Mouse (Mus musculus) olfactory bulb, adult 2 months (tissue): ENCODE results near the gene Adcy6.

Experiments used
- CTCF ChIP-seq: fragments of 200-500 bp; IDR thresholded peaks from 2 replicates; pipeline ENCODE4 v1.5.1; 2012; ENCODE audit warnings: low read depth, mild to moderate bottlenecking, low read length, moderate library complexity; ENCODE audit not compliant: insufficient read depth
- POLR2A ChIP-seq: fragments of 200-500 bp; IDR thresholded peaks from 2 replicates; pipeline ENCODE4 v1.6.1; 2012; ENCODE audit warnings: mild to moderate bottlenecking, low read depth, low read length, moderate library complexity; ENCODE audit not compliant: insufficient read depth

- TF ChIP-seq CTCF (peak; percentile 41; the same call in 1 of the 2 replicates), POLR2A (no peak)
These were observed 7.3 kb upstream of the Adcy6 start for GRCm38 (mm10) chr15:98617176-98617537.
